Mouse (Mus musculus) adrenal gland, postnatal 36 days (tissue): Measurements from ENCODE around the gene Parn. TPM values are rescaled to one million over a fixed set of nuclear protein-coding genes. Genes with fewer than 3 reads are reported as not detected.

ENCODE experiments used
- DNase-seq, 2 experiments: peaks; one replicate each; pipeline ENCODE4 v3.0.0; 2021; ENCODE audit warnings: mixed read lengths in 1 of 2
- total RNA-seq, 2 experiments: library from RNA; stranded (reverse); gene quantifications; 2 replicates each; pipeline ENCODE4 v1.2.3; 2021

The Parn gene
- total RNA-seq, 2 experiments from 2014 or later = 27.1 to 44.2 TPM

GRCm38 (mm10) chr16:13628345-13628744, 39.6 kb downstream of the Parn start:
- no peak for DNase-seq

- no peak for DNase-seq
Observed at GRCm38 (mm10) chr16:13621745-13622507, 46.0 kb downstream of the Parn start.

DNA sequence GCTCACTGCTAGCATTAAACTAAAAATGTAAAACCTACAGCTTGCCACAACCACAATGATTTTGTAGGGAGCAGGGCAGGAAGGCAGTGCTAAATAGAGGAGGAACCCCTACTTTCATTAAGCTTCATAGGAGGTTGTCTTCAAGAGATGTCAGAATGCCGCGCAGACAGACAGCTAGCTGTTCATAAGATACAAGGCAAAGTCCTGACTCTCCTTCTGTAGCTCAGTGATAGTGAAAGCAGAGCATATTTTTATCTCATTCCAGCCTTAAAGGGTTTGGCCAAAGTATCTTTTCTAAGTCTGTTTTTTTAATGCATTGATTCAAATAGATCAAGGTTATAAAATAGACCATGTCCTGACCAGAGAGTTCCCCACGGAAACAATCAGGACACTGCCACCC, 47.8 kb downstream of the Parn start:
- no peak for DNase-seq

DNA sequence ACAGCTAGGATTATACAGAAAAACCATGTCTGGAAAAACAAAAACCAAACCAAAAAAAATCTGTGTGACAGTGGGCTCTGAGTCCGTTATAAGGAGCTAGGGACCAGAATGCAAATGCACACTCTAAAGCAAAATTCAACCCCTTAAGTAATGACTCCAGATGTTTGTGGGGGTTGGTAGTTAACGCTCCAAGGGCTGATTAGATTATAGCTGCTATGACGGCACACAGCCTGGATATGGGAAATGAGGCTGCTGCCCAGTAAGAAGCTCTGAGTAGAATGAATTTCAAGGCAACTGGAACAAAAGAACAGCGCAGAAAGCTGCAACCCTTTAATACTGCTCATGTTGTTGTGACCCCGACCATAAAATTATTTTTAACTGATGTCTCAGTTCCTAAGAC, 52.7 kb downstream of the Parn start:
- DNase-seq = no peak

GRCm38 (mm10) chr16:13612571-13612970, 55.4 kb downstream of the Parn start:
- no peak for DNase-seq

GRCm38 (mm10) chr16:13612058-13612457, 55.9 kb downstream of the Parn start:
- peak; percentile 27 to 28 for DNase-seq

- peak; percentile 9 to 16 for DNase-seq
Observed at GRCm38 (mm10) chr16:13611399-13611798, 56.6 kb downstream of the Parn start.

- no peak for DNase-seq
Observed at GRCm38 (mm10) chr16:13610951-13611381, 57.0 kb downstream of the Parn start.

DNA sequence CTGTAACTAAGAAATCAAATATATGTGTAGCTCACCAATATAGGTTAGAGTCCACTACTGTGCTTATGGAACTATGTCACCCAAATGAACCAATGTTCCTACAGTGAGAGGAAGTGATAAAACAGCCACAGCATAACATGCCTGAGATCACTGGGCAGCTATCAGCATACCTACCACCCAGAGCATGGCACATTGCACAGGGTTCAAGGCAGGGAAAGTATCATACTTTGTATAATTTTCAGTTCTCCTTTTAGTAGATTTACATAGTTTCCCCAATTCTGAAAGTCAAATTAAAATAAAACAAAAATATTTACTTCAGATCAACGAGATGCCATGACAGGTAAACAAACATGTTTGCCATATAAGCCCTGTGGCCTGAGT, 59.3 kb downstream of the Parn start:
- DNase-seq = no peak

DNA sequence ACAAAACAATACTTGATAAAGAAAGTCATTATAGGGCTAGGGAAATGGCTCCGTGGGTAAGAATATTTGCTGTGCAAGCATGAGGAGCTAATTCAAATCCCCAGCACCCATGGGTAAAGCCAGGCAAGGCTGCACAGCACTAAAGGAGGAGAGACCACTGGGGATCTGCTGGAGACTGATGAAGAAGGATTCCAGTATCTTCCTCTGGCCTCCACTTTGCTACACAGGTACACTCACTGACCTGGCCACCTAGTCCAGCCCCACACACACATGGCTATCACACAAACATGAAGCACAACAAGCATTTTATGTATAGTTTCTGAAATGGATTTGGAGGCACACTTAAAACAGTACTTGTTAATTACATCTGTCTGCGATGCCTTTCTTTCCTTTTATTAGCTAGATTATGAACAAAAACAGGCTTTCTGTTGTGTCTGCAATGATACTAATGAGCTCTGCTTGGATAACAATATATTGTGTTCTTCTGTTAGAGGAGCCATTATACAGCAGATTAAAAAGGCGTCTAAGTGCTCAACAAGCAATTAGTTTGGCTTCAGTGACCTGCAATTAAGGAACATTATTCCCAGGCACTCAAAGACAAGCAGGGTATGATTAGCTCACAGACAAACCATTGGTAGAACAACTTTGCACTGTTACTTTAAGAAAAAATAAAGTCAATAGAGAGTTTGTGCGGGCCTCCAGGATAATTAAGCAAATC, 59.8 kb downstream of the Parn start:
- DNase-seq = no peak

- DNase-seq = no peak
Observed at GRCm38 (mm10) chr16:13602779-13603178, 65.2 kb downstream of the Parn start.

DNA sequence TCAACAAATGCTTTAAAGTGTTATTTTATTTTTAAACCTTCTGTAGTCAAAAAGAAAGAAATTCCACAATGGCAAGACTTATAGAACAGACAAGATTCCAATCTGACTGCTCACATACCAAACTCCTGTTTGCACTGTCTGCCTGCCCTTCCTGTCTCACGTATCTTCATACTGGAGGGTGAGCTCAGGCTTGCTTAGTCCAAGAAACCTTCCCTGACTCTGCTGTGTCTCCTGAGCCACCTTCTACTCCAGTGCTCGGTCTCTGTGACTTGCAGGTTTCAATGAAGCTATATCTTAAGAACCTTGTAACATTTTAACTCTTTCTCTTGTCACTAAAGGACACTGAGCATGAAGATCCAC, 78.9 kb downstream of the Parn start:
- no peak for DNase-seq

- no peak for DNase-seq
Observed at GRCm38 (mm10) chr16:13588182-13589048, 79.6 kb downstream of the Parn start.

DNA sequence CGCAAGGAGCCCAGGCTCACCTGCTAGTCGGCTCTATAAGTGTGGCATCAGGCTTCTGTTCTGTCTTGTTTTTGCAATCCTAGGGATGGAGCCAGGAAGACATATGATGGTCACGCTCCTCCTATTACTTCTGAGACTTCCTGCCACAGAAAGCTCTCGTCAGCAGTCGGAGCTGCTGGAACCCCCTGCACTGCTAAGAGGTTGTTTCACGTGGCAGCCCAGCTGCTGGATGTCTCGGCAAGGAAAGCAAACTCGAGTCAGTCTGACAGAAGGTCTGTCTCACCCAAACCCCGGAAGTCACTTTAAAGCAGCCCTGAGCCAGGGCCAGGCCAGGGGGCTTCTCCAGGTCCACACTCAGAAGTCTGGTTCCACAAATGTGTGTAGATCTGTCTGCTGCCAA, 82.7 kb downstream of the Parn start:
- no peak for DNase-seq

- DNase-seq = peak in 1 of 2 experiments; percentile 35
Observed at GRCm38 (mm10) chr16:13580784-13581183, 87.2 kb downstream of the Parn start.

DNA sequence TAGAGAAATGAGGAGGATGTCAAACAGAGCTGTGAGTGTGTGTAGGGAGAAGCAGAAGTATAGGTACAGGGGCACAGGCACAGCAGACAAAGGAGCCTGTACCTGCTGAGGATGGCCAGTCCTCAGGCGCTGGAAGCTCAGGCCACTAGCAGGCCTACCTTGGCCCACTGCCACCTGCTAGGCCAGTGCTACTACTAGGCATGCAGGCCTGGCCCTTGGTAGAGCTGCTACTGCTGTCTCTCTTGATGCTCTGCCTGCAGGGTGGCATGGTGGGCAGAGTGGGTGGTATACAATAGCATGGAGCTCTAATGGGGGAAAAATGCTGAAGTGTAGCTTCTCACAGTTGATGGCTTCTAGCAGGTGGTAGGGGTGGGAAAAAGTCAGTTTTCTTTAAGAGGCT, 88.0 kb downstream of the Parn start:
- peak; percentile 29 to 44 for DNase-seq

DNA sequence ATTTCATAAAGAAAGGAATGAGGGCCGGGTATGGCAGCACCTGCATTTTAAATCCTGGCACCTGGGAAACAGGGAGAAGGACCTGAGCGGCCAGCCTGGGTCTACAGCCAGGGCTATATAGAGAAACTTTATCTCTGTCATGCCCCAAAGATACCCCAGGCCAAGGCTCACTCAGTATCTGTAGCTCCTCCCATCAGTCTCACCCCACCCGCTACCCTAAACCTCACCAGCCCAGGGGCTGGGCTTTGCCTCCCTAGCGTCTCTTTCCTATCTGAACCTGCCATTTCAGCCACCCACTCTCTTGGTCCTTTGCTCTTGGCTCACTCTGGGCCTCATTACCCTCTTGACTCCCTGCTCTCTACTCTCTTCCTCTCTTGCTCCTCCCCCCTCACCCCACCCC, 92.7 kb downstream of the Parn start:
- no peak for DNase-seq

- DNase-seq = no peak
Observed at GRCm38 (mm10) chr16:13568280-13568679, 99.7 kb downstream of the Parn start.

GRCm38 (mm10) chr16:13567614-13568013, 100.4 kb downstream of the Parn start:
- DNase-seq = peak; percentile 56 to 68

GRCm38 (mm10) chr16:13566351-13566750, 101.6 kb downstream of the Parn start:
- DNase-seq = no peak

DNA sequence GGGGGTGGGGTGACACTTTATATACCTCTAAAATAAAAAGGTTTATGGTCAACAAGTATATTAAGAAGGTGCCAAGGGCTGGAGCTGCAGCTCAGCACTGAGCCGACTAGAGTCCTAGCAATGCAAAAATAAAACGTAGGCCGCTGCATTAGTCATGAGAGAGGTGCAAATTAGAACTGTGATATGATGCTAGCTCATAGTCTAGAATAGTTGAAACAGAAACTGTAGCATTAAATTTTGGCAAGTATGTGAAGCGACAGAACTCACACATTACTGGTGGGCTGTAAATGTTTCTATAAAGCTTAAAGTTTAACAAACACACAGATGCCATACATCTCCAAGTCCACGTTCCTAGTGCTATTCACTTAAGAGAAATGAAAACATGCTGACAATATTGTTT, 102.7 kb downstream of the Parn start:
- no peak for DNase-seq

DNA sequence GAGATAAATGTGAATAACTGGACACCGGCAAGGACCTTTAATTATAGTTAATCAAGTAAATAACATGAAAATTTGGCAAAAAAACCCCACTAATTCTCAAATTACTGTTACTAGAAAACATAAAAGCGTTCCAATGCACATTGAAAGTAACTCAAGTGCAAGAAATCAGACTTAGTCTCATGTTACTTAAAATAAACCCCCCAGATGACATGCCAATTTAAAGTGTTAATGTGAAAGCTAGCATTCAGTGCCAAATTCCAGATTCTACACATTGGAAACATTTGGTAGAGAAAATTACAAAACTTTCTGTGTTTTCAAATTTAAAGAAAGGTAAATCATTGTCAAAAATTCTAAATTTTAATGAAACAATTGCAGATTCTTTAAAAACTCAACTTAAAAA, 110.2 kb downstream of the Parn start:
- no peak for DNase-seq

- DNase-seq = peak in 1 of 2 experiments; percentile 39
Observed at GRCm38 (mm10) chr16:13556954-13557470, 111.0 kb downstream of the Parn start.
